Mouse (Mus musculus): ENCODE results near the gene Nat8f2. TPM values are rescaled to one million over a fixed set of nuclear protein-coding genes. Genes with fewer than 3 reads are reported as not detected.
"Not testable (repeated sequence)": the region's sequence is repeated elsewhere in the genome, so short reads cannot be mapped to it uniquely, and the experiment has no call there.

Nat8f2 gene
- polyA plus RNA-seq (2015; fragmentation: Nextera tagmentation; extraction: Ambion mirVana): 2.7 and 3.8 TPM in 2 replicates

GRCm38 (mm10) chr6:85869006-85869405 is at the start of gene Nat8f2:
Gene Nat8f2, minus strand, starts transcription at chr6:85869158.
- not testable (repeated sequence) for H3K9ac ChIP-seq (replicated peaks; ENCODE audit: low read length); H3K9me3 ChIP-seq (ENCODE audit: low read length); H3K4me1 ChIP-seq (ENCODE audit: insufficient read depth, low read length); H3K27me3 ChIP-seq (ENCODE audit: insufficient read depth, low read length); H3K36me3 ChIP-seq (ENCODE audit: insufficient read depth, low read length); H3K27ac ChIP-seq (ENCODE audit: low read length); H3K4me3 ChIP-seq (ENCODE audit: low read length)
- WGBS: 45% methylated on average over 5 of the region's 5 CpGs
- peak; percentile 23; the same call in 1 of the 2 replicates for ATAC-seq (ENCODE audit: low FRiP score, low TSS enrichment)
- H3K4me2 ChIP-seq (replicated peaks; ENCODE audit: low read depth, low read length): peak within 1 kb of the TSS; percentile 23; the same call in 1 of the 2 replicates

- H3K9ac ChIP-seq (replicated peaks; ENCODE audit: low read length); H3K27ac ChIP-seq (ENCODE audit: low read length); H3K4me3 ChIP-seq (ENCODE audit: low read length); ATAC-seq (ENCODE audit: low FRiP score, low TSS enrichment); H3K4me1 ChIP-seq (ENCODE audit: insufficient read depth, low read length); H3K27me3 ChIP-seq (ENCODE audit: insufficient read depth, low read length); H3K9me3 ChIP-seq (ENCODE audit: low read length); H3K36me3 ChIP-seq (ENCODE audit: insufficient read depth, low read length); H3K4me2 ChIP-seq (replicated peaks; ENCODE audit: low read depth, low read length): not testable (repeated sequence)
- WGBS: over 99% methylated on average over 3 of the region's 3 CpGs
These were observed 49.4 kb upstream of the Nat8f2 start for GRCm38 (mm10) chr6:85918341-85918740.

GRCm38 (mm10) chr6:85916596-85916995 is 47.6 kb upstream of the Nat8f2 start:
- Histone ChIP-seq H3K36me3 (ENCODE audit: insufficient read depth, low read length) (peaks cover under 1% of the 10 kb centered on the region; the same call in 1 of the 2 replicates), H3K4me3 (ENCODE audit: low read length) (peak overlapping the region; percentile 53), H3K27me3 (ENCODE audit: insufficient read depth, low read length) (no peaks in the 10 kb centered on the region), H3K9ac (replicated peaks; ENCODE audit: low read length) (peak overlapping the region; percentile 80), H3K4me1 (ENCODE audit: insufficient read depth, low read length) (peaks cover 9% of the 10 kb centered on the region), H3K9me3 (ENCODE audit: low read length) (no peaks in the 10 kb centered on the region), H3K4me2 (replicated peaks; ENCODE audit: low read depth, low read length) (peak overlapping the region; percentile 68), H3K27ac (ENCODE audit: low read length) (peak overlapping the region; percentile 82)
- ATAC-seq (ENCODE audit: low FRiP score, low TSS enrichment): no peak
- WGBS: 86% methylated on average over 6 of the region's 6 CpGs

GRCm38 (mm10) chr6:85915539-85916513 is 46.9 kb upstream of the Nat8f2 start, which contains the start of gene Nat8f1:
Gene Nat8f1, minus strand, starts transcription at chr6:85915687.
- H3K4me1 ChIP-seq (ENCODE audit: insufficient read depth, low read length); H3K9me3 ChIP-seq (ENCODE audit: low read length); H3K36me3 ChIP-seq (ENCODE audit: insufficient read depth, low read length); H3K27me3 ChIP-seq (ENCODE audit: insufficient read depth, low read length): not testable (repeated sequence)
- Histone ChIP-seq H3K4me2 (replicated peaks; ENCODE audit: low read depth, low read length) (peak within 1 kb of the TSS; percentile 68), H3K9ac (replicated peaks; ENCODE audit: low read length) (peak within 1 kb of the TSS; percentile 80), H3K27ac (ENCODE audit: low read length) (peak within 1 kb of the TSS; percentile 82), H3K4me3 (ENCODE audit: low read length) (peak within 1 kb of the TSS; percentile 53)
- peak; percentile 97 for ATAC-seq (ENCODE audit: low FRiP score, low TSS enrichment)
- WGBS: under 1% methylated on average over 54 of the region's 61 CpGs

- ATAC-seq (ENCODE audit: low FRiP score, low TSS enrichment): no peak
- H3K27me3 ChIP-seq (ENCODE audit: insufficient read depth, low read length): no peaks in the 10 kb centered on the region
- H3K4me3 ChIP-seq (ENCODE audit: low read length): peak overlapping the region; percentile 53
- H3K4me1 ChIP-seq (ENCODE audit: insufficient read depth, low read length): peaks cover 9% of the 10 kb centered on the region
- peak overlapping the region; percentile 80 for H3K9ac ChIP-seq (replicated peaks; ENCODE audit: low read length)
- H3K9me3 ChIP-seq (ENCODE audit: low read length): no peaks in the 10 kb centered on the region
- H3K36me3 ChIP-seq (ENCODE audit: insufficient read depth, low read length): no peaks in the 10 kb centered on the region
- H3K27ac ChIP-seq (ENCODE audit: low read length): peak overlapping the region; percentile 82
- whole genome bisulfite sequencing: 5% methylated on average over 11 of the region's 11 CpGs
- H3K4me2 ChIP-seq (replicated peaks; ENCODE audit: low read depth, low read length): peak overlapping the region; percentile 68
These were observed 46.2 kb upstream of the Nat8f2 start for GRCm38 (mm10) chr6:85915141-85915538.

- Histone ChIP-seq H3K27ac (ENCODE audit: low read length) (no peak within 1 kb of the TSS), H3K36me3 (ENCODE audit: insufficient read depth, low read length) (no peaks in the 10 kb centered on the region), H3K27me3 (ENCODE audit: insufficient read depth, low read length) (no peaks in the 10 kb centered on the region), H3K4me3 (ENCODE audit: low read length) (no peak within 1 kb of the TSS), H3K4me1 (ENCODE audit: insufficient read depth, low read length) (peaks cover 8% of the 10 kb centered on the region), H3K9me3 (ENCODE audit: low read length) (no peaks in the 10 kb centered on the region), H3K9ac (replicated peaks; ENCODE audit: low read length) (no peak within 1 kb of the TSS), H3K4me2 (replicated peaks; ENCODE audit: low read depth, low read length) (no peak within 1 kb of the TSS)
- ATAC-seq (ENCODE audit: low FRiP score, low TSS enrichment): no peak
- WGBS: 87% methylated on average over 3 of the region's 3 CpGs
These were observed 42.6 kb upstream of the Nat8f2 start, which contains the start of gene Tprkb for GRCm38 (mm10) chr6:85911587-85911986. Gene Tprkb, plus strand, starts transcription at chr6:85911865.

- H3K9me3 ChIP-seq (ENCODE audit: low read length): no peaks in the 10 kb centered on the region
- peaks cover 2% of the 10 kb centered on the region; the same call in 1 of the 2 replicates for H3K4me1 ChIP-seq (ENCODE audit: insufficient read depth, low read length)
- no peak overlapping the region for H3K27ac ChIP-seq (ENCODE audit: low read length)
- no peak overlapping the region for H3K4me2 ChIP-seq (replicated peaks; ENCODE audit: low read depth, low read length)
- no peak overlapping the region for H3K9ac ChIP-seq (replicated peaks; ENCODE audit: low read length)
- WGBS: 97% methylated on average over 1 of the region's 1 CpGs
- H3K4me3 ChIP-seq (ENCODE audit: low read length): no peak overlapping the region
- H3K27me3 ChIP-seq (ENCODE audit: insufficient read depth, low read length): no peaks in the 10 kb centered on the region
- no peak for ATAC-seq (ENCODE audit: low FRiP score, low TSS enrichment)
- H3K36me3 ChIP-seq (ENCODE audit: insufficient read depth, low read length): no peaks in the 10 kb centered on the region
These were observed 40.7 kb upstream of the Nat8f2 start for GRCm38 (mm10) chr6:85909704-85910103.

GRCm38 (mm10) chr6:85908341-85908740 is 39.4 kb upstream of the Nat8f2 start:
- no peak overlapping the region for H3K27ac ChIP-seq (ENCODE audit: low read length)
- ATAC-seq (ENCODE audit: low FRiP score, low TSS enrichment): no peak

GRCm38 (mm10) chr6:85906911-85907351 is 38.0 kb upstream of the Nat8f2 start:
- H3K4me3 ChIP-seq (ENCODE audit: low read length); H3K9me3 ChIP-seq (ENCODE audit: low read length); ATAC-seq (ENCODE audit: low FRiP score, low TSS enrichment); H3K4me1 ChIP-seq (ENCODE audit: insufficient read depth, low read length); H3K27me3 ChIP-seq (ENCODE audit: insufficient read depth, low read length); H3K36me3 ChIP-seq (ENCODE audit: insufficient read depth, low read length); H3K9ac ChIP-seq (replicated peaks; ENCODE audit: low read length); H3K4me2 ChIP-seq (replicated peaks; ENCODE audit: low read depth, low read length); H3K27ac ChIP-seq (ENCODE audit: low read length): not testable (repeated sequence)
- WGBS: 72% methylated on average over 2 of the region's 2 CpGs

More at GRCm38 (mm10) chr6:85908341-85908740, 39.4 kb upstream of the Nat8f2 start:
- 67% methylated on average over 3 of the region's 3 CpGs for WGBS
- H3K4me1 ChIP-seq (ENCODE audit: insufficient read depth, low read length): no peaks in the 10 kb centered on the region
- H3K4me2 ChIP-seq (replicated peaks; ENCODE audit: low read depth, low read length): no peak overlapping the region
- no peaks in the 10 kb centered on the region for H3K27me3 ChIP-seq (ENCODE audit: insufficient read depth, low read length)
- H3K4me3 ChIP-seq (ENCODE audit: low read length): no peak overlapping the region
- no peaks in the 10 kb centered on the region for H3K9me3 ChIP-seq (ENCODE audit: low read length)
- no peaks in the 10 kb centered on the region for H3K36me3 ChIP-seq (ENCODE audit: insufficient read depth, low read length)
- H3K9ac ChIP-seq (replicated peaks; ENCODE audit: low read length): no peak overlapping the region

- 9% methylated on average over 20 of the region's 20 CpGs for WGBS
- not testable (repeated sequence) for H3K4me1 ChIP-seq (ENCODE audit: insufficient read depth, low read length); H3K27ac ChIP-seq (ENCODE audit: low read length); H3K27me3 ChIP-seq (ENCODE audit: insufficient read depth, low read length); H3K9ac ChIP-seq (replicated peaks; ENCODE audit: low read length); H3K9me3 ChIP-seq (ENCODE audit: low read length); H3K36me3 ChIP-seq (ENCODE audit: insufficient read depth, low read length)
- H3K4me2 ChIP-seq (replicated peaks; ENCODE audit: low read depth, low read length): peak within 1 kb of the TSS; percentile 41
- H3K4me3 ChIP-seq (ENCODE audit: low read length): peak within 1 kb of the TSS; percentile 31
- ATAC-seq (ENCODE audit: low FRiP score, low TSS enrichment): peak; percentile 84
These were observed 35.7 kb upstream of the Nat8f2 start, which contains the start of gene Nat8f4 for GRCm38 (mm10) chr6:85904642-85905061. Gene Nat8f4, minus strand, starts transcription at chr6:85904884.

Data from kidney, embryonic 16.5 days (tissue).